8 mouse cellular contexts compared by ENCODE assay signal in the genomic region with DNA sequence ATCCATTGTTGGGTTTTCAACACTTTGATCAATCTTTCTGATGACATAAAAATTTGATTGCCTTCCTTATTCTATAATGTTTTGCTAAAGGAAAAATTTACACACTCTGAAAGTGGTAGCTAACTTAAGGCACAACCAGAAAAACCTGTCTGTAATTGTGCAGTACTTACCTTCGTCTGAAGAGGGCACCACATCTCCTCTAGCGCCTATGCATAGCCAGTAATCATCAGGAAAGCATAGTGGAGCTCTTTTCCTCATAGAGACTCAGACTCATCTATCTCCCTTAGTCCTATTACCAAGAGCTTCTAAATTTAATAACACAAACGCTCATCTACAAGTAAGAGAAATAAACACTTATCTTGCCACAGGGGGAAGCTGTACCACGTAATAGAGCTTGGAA.
DNase-seq lines count a peak whose midpoint lies in the region; ATAC-seq lines count a peak whose summit lies in the region.

No protein-coding gene starts in this region.

- no peaks in the 10 kb centered on the region for H3K27me3 ChIP-seq in midbrain, embryonic 11.5 days (ENCODE audit: control insufficient read depth, insufficient read depth, low read length)
- no peaks in the 10 kb centered on the region for H3K27me3 ChIP-seq in midbrain, embryonic 16.5 days (ENCODE audit: control insufficient read depth, insufficient read depth, low read depth, low read length)

- H3K4me3 ChIP-seq in midbrain, embryonic 11.5 days (ENCODE audit: low read depth, low read length): no peak overlapping the region
- no peak overlapping the region for H3K4me3 ChIP-seq in midbrain, embryonic 16.5 days (ENCODE audit: low read depth, low read length)

- H3K4me2 ChIP-seq in midbrain, embryonic 11.5 days: no peak overlapping the region
- H3K4me2 ChIP-seq in midbrain, embryonic 16.5 days (ENCODE audit: low read length): no peak overlapping the region

- peak; percentile 15 to 26 for DNase-seq in adrenal gland, postnatal 36 days
- DNase-seq in adrenal gland, adult 2 months: no peak
- DNase-seq in midbrain, embryonic 11.5 days (ENCODE audit: low spot score, missing footprints): peak; percentile 93
- peak; percentile 18 to 86 for DNase-seq in frontal cortex, adult 2 months (ENCODE audit: extremely low spot score in 1 of 2, low spot score in 1 of 2)
- peak; percentile 9 to 46 for DNase-seq in layer of hippocampus, postnatal 36 days
- peak; percentile 10 for DNase-seq in testis, postnatal 14 days (ENCODE audit: low spot score)
- no peak for DNase-seq in urinary bladder, adult 18-20 months (ENCODE audit: low spot score in 2 of 2)

- ATAC-seq in midbrain, embryonic 11.5 days (ENCODE audit: low FRiP score): no peak
- no peak for ATAC-seq in midbrain, embryonic 16.5 days

- no peaks in the 10 kb centered on the region for H3K9me3 ChIP-seq in midbrain, embryonic 11.5 days (ENCODE audit: control insufficient read depth, low read length)
- H3K9me3 ChIP-seq in midbrain, embryonic 16.5 days (replicated peaks; ENCODE audit: control insufficient read depth, low read length, poor library complexity, severe bottlenecking): no peaks in the 10 kb centered on the region

- no peak overlapping the region for H3K9ac ChIP-seq in midbrain, embryonic 11.5 days (ENCODE audit: low read length)
- H3K9ac ChIP-seq in midbrain, embryonic 16.5 days (ENCODE audit: low read depth, low read length): no peak overlapping the region

- 33% methylated on average over 4 of the region's 4 CpGs for WGBS in midbrain, embryonic 11.5 days
- WGBS in midbrain, embryonic 16.5 days: 31% methylated on average over 4 of the region's 4 CpGs

- H3K36me3 ChIP-seq in midbrain, embryonic 11.5 days (ENCODE audit: control insufficient read depth, insufficient read depth, low read length): no peaks in the 10 kb centered on the region
- no peaks in the 10 kb centered on the region for H3K36me3 ChIP-seq in midbrain, embryonic 16.5 days (ENCODE audit: control insufficient read depth, insufficient read depth, low read length)

- no peak overlapping the region for H3K27ac ChIP-seq in midbrain, embryonic 11.5 days (ENCODE audit: low read depth, low read length)
- H3K27ac ChIP-seq in midbrain, embryonic 16.5 days (ENCODE audit: low read length): no peak overlapping the region

- no peaks in the 10 kb centered on the region for H3K4me1 ChIP-seq in midbrain, embryonic 11.5 days (ENCODE audit: control insufficient read depth, insufficient read depth, low read length)
- H3K4me1 ChIP-seq in midbrain, embryonic 16.5 days (ENCODE audit: control insufficient read depth, insufficient read depth, low read length): no peaks in the 10 kb centered on the region

Comparison
In these comparisons a context has a peak if more than half of its experiments do, and no peak if none do; other contexts are left out.
1. DNase-seq: peak in adrenal gland, postnatal 36 days (2 of 2), midbrain, embryonic 11.5 days (single experiment), frontal cortex, adult 2 months (2 of 2), layer of hippocampus, postnatal 36 days (2 of 2) and testis, postnatal 14 days (single experiment); none in adrenal gland, adult 2 months (single experiment) and urinary bladder, adult 18-20 months (0 of 2).